Mouse (Mus musculus): ENCODE measurements around the gene Gm4869. TPM values are rescaled to one million over a fixed set of nuclear protein-coding genes. Genes with fewer than 3 reads are reported as not detected.

Gm4869 gene
- total and polyA plus RNA-seq, 2 experiments from 2014 or later: not detected

- no peak overlapping the region for H3K9ac ChIP-seq (replicated peaks; ENCODE audit: low read depth, low read length)
- 13% methylated on average over 7 of the region's 7 CpGs for WGBS
- TF ChIP-seq EP300 (IDR thresholded peaks at IDR 0.05; ENCODE audit: low read depth): no peak
- no peak for TF ChIP-seq CTCF (IDR thresholded peaks at IDR 0.05; ENCODE audit: low read depth)
- H3K4me2 ChIP-seq (ENCODE audit: low read depth, low read length): no peak overlapping the region
- no peaks in the 10 kb centered on the region for H3K27me3 ChIP-seq (ENCODE audit: control insufficient read depth, insufficient read depth, low read length)
- ATAC-seq (ENCODE audit: insufficient read depth, low read depth): no peak
- peaks cover 8% of the 10 kb centered on the region; the same call in 1 of the 2 replicates for H3K4me1 ChIP-seq (ENCODE audit: control insufficient read depth, insufficient read depth)
- no peaks in the 10 kb centered on the region for H3K9me3 ChIP-seq (replicated peaks; ENCODE audit: control insufficient read depth, low read length)
- H3K36me3 ChIP-seq (replicated peaks; ENCODE audit: control insufficient read depth, insufficient read depth, low read length): no peaks in the 10 kb centered on the region
- no peak overlapping the region for H3K4me3 ChIP-seq (ENCODE audit: low read depth, low read length)
- no peak for DNase-seq (ENCODE audit: low spot score)
- no peak overlapping the region for H3K27ac ChIP-seq (ENCODE audit: low read depth)
Measured at GRCm38 (mm10) chr5:140514799-140515486, 69.5 kb downstream of the Gm4869 start.

- TF ChIP-seq CTCF (IDR thresholded peaks at IDR 0.05; ENCODE audit: low read depth): no peak
- DNase-seq (ENCODE audit: low spot score) (no peak), ATAC-seq (ENCODE audit: insufficient read depth, low read depth) (no peak)
- Histone ChIP-seq H3K27ac (ENCODE audit: low read depth) (no peak overlapping the region), H3K27me3 (ENCODE audit: control insufficient read depth, insufficient read depth, low read length) (no peaks in the 10 kb centered on the region), H3K9me3 (replicated peaks; ENCODE audit: control insufficient read depth, low read length) (no peaks in the 10 kb centered on the region), H3K4me2 (ENCODE audit: low read depth, low read length) (no peak overlapping the region), H3K9ac (replicated peaks; ENCODE audit: low read depth, low read length) (no peak overlapping the region), H3K4me3 (ENCODE audit: low read depth, low read length) (no peak overlapping the region), H3K4me1 (ENCODE audit: control insufficient read depth, insufficient read depth) (peaks cover 8% of the 10 kb centered on the region; the same call in 1 of the 2 replicates), H3K36me3 (replicated peaks; ENCODE audit: control insufficient read depth, insufficient read depth, low read length) (no peaks in the 10 kb centered on the region)
- 80% methylated on average over 21 of the region's 21 CpGs for WGBS
Measured at GRCm38 (mm10) chr5:140517159-140517920, 71.9 kb downstream of the Gm4869 start.

GRCm38 (mm10) chr5:140517921-140518230 lies 72.4 kb downstream of the Gm4869 start:
- no peaks in the 10 kb centered on the region for H3K36me3 ChIP-seq (replicated peaks; ENCODE audit: control insufficient read depth, insufficient read depth, low read length)
- H3K4me2 ChIP-seq (ENCODE audit: low read depth, low read length): no peak overlapping the region
- no peaks in the 10 kb centered on the region for H3K27me3 ChIP-seq (ENCODE audit: control insufficient read depth, insufficient read depth, low read length)
- H3K9me3 ChIP-seq (replicated peaks; ENCODE audit: control insufficient read depth, low read length): no peaks in the 10 kb centered on the region
- H3K4me1 ChIP-seq (ENCODE audit: control insufficient read depth, insufficient read depth): peaks cover 8% of the 10 kb centered on the region; the same call in 1 of the 2 replicates
- no peak for TF ChIP-seq CTCF (IDR thresholded peaks at IDR 0.05; ENCODE audit: low read depth)
- TF ChIP-seq EP300 (IDR thresholded peaks at IDR 0.05; ENCODE audit: low read depth): no peak
- H3K9ac ChIP-seq (replicated peaks; ENCODE audit: low read depth, low read length): no peak overlapping the region
- ATAC-seq (ENCODE audit: insufficient read depth, low read depth) (no peak), DNase-seq (ENCODE audit: low spot score) (no peak)
- H3K27ac ChIP-seq (ENCODE audit: low read depth): no peak overlapping the region
- no peak overlapping the region for H3K4me3 ChIP-seq (ENCODE audit: low read depth, low read length)
- WGBS: 55% methylated on average over 4 of the region's 4 CpGs

DNA sequence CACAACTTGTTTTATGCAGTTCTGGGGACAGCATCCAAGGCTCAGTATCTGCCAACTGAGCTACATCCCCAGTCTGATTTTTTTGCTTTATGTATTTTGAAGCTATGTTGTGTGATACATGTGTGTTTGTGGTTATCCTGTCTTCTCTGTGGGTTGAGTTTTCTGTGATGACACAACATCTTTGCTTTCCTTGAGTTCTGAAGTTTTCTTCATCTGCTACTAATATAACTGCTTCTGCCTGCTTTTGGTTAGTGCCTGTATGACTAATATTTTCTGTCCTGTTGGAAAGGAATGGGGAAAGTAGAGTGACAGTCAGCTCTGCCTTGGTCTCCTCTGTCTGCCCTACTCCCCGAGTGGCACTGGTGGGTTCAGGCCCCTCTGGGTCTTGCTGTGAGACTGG lies 75.8 kb downstream of the Gm4869 start:
- TF ChIP-seq CTCF (IDR thresholded peaks at IDR 0.05; ENCODE audit: low read depth) (no peak), EP300 (IDR thresholded peaks at IDR 0.05; ENCODE audit: low read depth) (no peak)
- 81% methylated on average over 1 of the region's 1 CpGs for WGBS
- Histone ChIP-seq H3K4me2 (ENCODE audit: low read depth, low read length) (no peak overlapping the region), H3K9me3 (replicated peaks; ENCODE audit: control insufficient read depth, low read length) (no peaks in the 10 kb centered on the region), H3K9ac (replicated peaks; ENCODE audit: low read depth, low read length) (no peak overlapping the region), H3K36me3 (replicated peaks; ENCODE audit: control insufficient read depth, insufficient read depth, low read length) (peaks cover 18% of the 10 kb centered on the region), H3K27me3 (ENCODE audit: control insufficient read depth, insufficient read depth, low read length) (no peaks in the 10 kb centered on the region), H3K4me1 (ENCODE audit: control insufficient read depth, insufficient read depth) (no peaks in the 10 kb centered on the region), H3K27ac (ENCODE audit: low read depth) (no peak overlapping the region), H3K4me3 (ENCODE audit: low read depth, low read length) (no peak overlapping the region)
- no peak for ATAC-seq (ENCODE audit: insufficient read depth, low read depth)
- no peak for DNase-seq (ENCODE audit: low spot score)

GRCm38 (mm10) chr5:140526754-140527153 lies 81.3 kb downstream of the Gm4869 start:
- no peak overlapping the region for H3K4me2 ChIP-seq (ENCODE audit: low read depth, low read length)
- ATAC-seq (ENCODE audit: insufficient read depth, low read depth) (no peak), DNase-seq (ENCODE audit: low spot score) (no peak)
- H3K9me3 ChIP-seq (replicated peaks; ENCODE audit: control insufficient read depth, low read length): no peaks in the 10 kb centered on the region
- H3K27me3 ChIP-seq (ENCODE audit: control insufficient read depth, insufficient read depth, low read length): no peaks in the 10 kb centered on the region
- H3K36me3 ChIP-seq (replicated peaks; ENCODE audit: control insufficient read depth, insufficient read depth, low read length): peaks cover 22% of the 10 kb centered on the region
- H3K27ac ChIP-seq (ENCODE audit: low read depth): no peak overlapping the region
- H3K4me3 ChIP-seq (ENCODE audit: low read depth, low read length): no peak overlapping the region
- 91% methylated on average over 2 of the region's 2 CpGs for WGBS
- H3K4me1 ChIP-seq (ENCODE audit: control insufficient read depth, insufficient read depth): no peaks in the 10 kb centered on the region
- TF ChIP-seq CTCF (IDR thresholded peaks at IDR 0.05; ENCODE audit: low read depth) (no peak), EP300 (IDR thresholded peaks at IDR 0.05; ENCODE audit: low read depth) (no peak)
- no peak overlapping the region for H3K9ac ChIP-seq (replicated peaks; ENCODE audit: low read depth, low read length)
